Mouse (Mus musculus): Measurements from ENCODE around the gene Sp100. TPM values are rescaled to one million over a fixed set of nuclear protein-coding genes. Genes with fewer than 3 reads are reported as not detected.

Sp100 gene
- polyA plus RNA-seq, 1 experiment from 2014 or later = 129 TPM

- DNase-seq (ENCODE audit: low spot score) = no peak
These were observed 94.8 kb downstream of the Sp100 start for GRCm38 (mm10) chr1:85744539-85744938.

GRCm38 (mm10) chr1:85746511-85746910 lies 96.7 kb downstream of the Sp100 start:
- DNase-seq (ENCODE audit: low spot score) = no peak

GRCm38 (mm10) chr1:85749829-85750228 lies 100.0 kb downstream of the Sp100 start:
- DNase-seq (ENCODE audit: low spot score) = no peak

- peak; percentile 46 for DNase-seq (ENCODE audit: low spot score)
These were observed 100.9 kb downstream of the Sp100 start for GRCm38 (mm10) chr1:85750650-85751049.

GRCm38 (mm10) chr1:85751494-85751893 lies 101.7 kb downstream of the Sp100 start:
- peak; percentile 88 for DNase-seq (ENCODE audit: low spot score)

GRCm38 (mm10) chr1:85751932-85752680 lies 102.3 kb downstream of the Sp100 start:
- peak; percentile 77 for DNase-seq (ENCODE audit: low spot score)

GRCm38 (mm10) chr1:85757531-85758230 lies 107.9 kb downstream of the Sp100 start:
- DNase-seq (ENCODE audit: low spot score) = no peak

- no peak for DNase-seq (ENCODE audit: low spot score)
These were observed 108.6 kb downstream of the Sp100 start for GRCm38 (mm10) chr1:85758231-85758968.

GRCm38 (mm10) chr1:85758969-85759293 lies 109.1 kb downstream of the Sp100 start:
- no peak for DNase-seq (ENCODE audit: low spot score)

Small RNAs within 50 kb of the gene (microRNA-seq; reads per million reads assigned to microRNA genes)
- gene Mir8096 (ENCODE audit: borderline number of aligned reads) = 1.7 reads per million

Other genes with a start within 250 kb of the Sp100 start
- not detected in 2 replicates for gene G530012D18Rik, start 74.3 kb upstream of the Sp100 start, polyA plus RNA-seq (2015; fragmentation: Nextera tagmentation; extraction: Ambion mirVana)
- gene Sp110, start 51.2 kb upstream of the Sp100 start, polyA plus RNA-seq (2015; fragmentation: Nextera tagmentation; extraction: Ambion mirVana) = 105 and 138 TPM in 2 replicates
- gene Sp140, start 49.6 kb upstream of the Sp100 start, polyA plus RNA-seq (2015; fragmentation: Nextera tagmentation; extraction: Ambion mirVana) = 21.3 and 23.5 TPM in 2 replicates
- gene A630001G21Rik, start 128.7 kb downstream of the Sp100 start, polyA plus RNA-seq (2015; fragmentation: Nextera tagmentation; extraction: Ambion mirVana) = 18.0 and 20.3 TPM in 2 replicates
- 41.1 and 49.2 TPM in 2 replicates for gene Cab39, start 143.5 kb downstream of the Sp100 start, polyA plus RNA-seq (2015; fragmentation: Nextera tagmentation; extraction: Ambion mirVana)
- gene Itm2c, start 244.3 kb downstream of the Sp100 start, polyA plus RNA-seq (2015; fragmentation: Nextera tagmentation; extraction: Ambion mirVana) = 178 and 184 TPM in 2 replicates